Mouse (Mus musculus): ENCODE results near the gene Sycp1. TPM values are rescaled to one million over a fixed set of nuclear protein-coding genes. Genes with fewer than 3 reads are reported as not detected.
A peak's percentile ranks its signal among the peaks of the same experiment; 100 is the strongest.

Gene Sycp1
- polyA plus RNA-seq (2014; fragmentation: Nextera tagmentation; extraction: Ambion mirVana): not detected in 2 replicates

DNA sequence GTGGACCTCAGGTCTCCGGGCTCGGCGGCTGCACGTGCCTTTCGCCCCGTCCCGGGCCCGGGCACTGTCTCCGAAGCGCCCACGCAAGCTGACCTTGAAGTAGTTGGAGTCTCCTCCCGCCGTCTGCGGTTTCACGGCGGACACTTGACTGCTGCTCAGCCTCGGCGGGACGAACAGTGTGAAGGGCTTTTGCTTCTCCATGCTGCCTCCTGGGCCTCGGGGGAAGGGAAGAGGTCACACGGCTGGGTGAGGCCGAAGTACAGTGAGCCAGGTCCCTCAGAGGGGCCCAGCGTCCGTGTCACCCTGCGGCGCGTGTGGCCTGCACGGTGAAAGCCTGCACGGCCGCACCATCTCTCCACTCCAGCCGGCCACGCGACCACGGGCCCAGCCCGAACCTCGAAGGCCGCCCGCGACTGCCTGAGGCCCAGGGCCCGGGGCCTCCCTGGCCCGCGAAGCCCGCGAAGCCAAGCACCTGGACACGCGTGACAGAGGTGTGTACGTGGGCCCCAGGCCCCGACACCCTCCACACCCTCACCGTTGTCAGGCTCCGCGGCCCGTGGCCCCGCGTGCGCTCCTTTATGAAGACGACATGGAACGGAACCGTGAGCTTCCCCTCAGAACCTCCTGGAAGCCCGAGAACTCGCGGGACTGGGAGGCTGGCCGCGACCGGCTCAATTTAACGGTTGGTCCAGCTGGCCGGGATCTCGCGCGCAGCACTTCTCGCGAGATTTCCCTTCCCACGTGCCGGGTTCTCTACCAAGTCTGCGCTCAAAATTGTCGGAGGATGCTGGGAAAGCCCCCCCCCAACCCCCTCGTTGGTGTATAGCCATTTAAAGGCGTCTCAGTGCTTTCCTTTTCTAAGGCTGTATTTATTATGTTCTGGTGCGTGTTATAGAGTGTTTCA is at the start of gene Sycp1:
Gene Sycp1 (minus strand): TSS at position 650 of the 904 bp plus-strand sequence.
- no peak within 1 kb of the TSS for H3K9ac ChIP-seq (ENCODE audit: low read length)
- H3K36me3 ChIP-seq (ENCODE audit: control insufficient read depth, insufficient read depth, low read length): no peaks in the 10 kb centered on the region
- no peak for DNase-seq (ENCODE audit: low spot score, missing footprints)
- no peaks in the 10 kb centered on the region for H3K27me3 ChIP-seq (ENCODE audit: control insufficient read depth, insufficient read depth, low read length)
- H3K4me1 ChIP-seq (ENCODE audit: control insufficient read depth, insufficient read depth, low read length): no peaks in the 10 kb centered on the region
- H3K9me3 ChIP-seq (ENCODE audit: control insufficient read depth, low read length): peaks cover 5% of the 10 kb centered on the region; the same call in 1 of the 2 replicates
- no peak within 1 kb of the TSS for H3K27ac ChIP-seq (ENCODE audit: low read depth, low read length)
- no peak within 1 kb of the TSS for H3K4me2 ChIP-seq
- no peak within 1 kb of the TSS for H3K4me3 ChIP-seq (ENCODE audit: low read depth, low read length)
- ATAC-seq (ENCODE audit: low FRiP score): no peak
- 93% methylated on average over 78 of the region's 78 CpGs for WGBS

DNA sequence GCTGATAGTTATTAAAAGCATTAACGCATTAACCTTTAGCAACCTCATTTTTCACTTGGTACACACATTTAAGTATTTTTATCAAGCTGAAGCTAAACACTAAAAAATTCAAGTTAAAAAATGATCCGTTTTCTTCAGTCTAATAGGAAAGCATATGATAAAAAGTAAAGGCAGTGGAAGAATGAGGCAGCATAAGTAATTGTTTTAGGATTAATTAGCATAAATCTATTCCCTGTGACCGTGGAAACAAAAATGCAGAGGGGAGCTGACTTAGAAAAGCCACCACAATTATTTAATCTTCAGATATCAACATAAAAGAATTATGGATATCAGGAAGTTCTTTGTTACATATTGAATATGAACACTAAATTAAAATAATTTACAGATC is 44.4 kb upstream of the Sycp1 start:
- H3K4me1 ChIP-seq (ENCODE audit: control insufficient read depth, insufficient read depth, low read length): peaks cover 5% of the 10 kb centered on the region; the same call in 1 of the 2 replicates
- no peaks in the 10 kb centered on the region for H3K9me3 ChIP-seq (ENCODE audit: control insufficient read depth, low read length)
- 27% methylated on average over 3 of the region's 3 CpGs for WGBS
- H3K27ac ChIP-seq (ENCODE audit: low read depth, low read length): peak overlapping the region; percentile 69; the same call in 1 of the 2 replicates
- no peaks in the 10 kb centered on the region for H3K27me3 ChIP-seq (ENCODE audit: control insufficient read depth, insufficient read depth, low read length)
- H3K4me2 ChIP-seq: peak overlapping the region; percentile 39
- peak overlapping the region; percentile 53 for H3K9ac ChIP-seq (ENCODE audit: low read length)
- no peaks in the 10 kb centered on the region for H3K36me3 ChIP-seq (ENCODE audit: control insufficient read depth, insufficient read depth, low read length)
- 0 out of 2 replicates have a peak overlapping the region, but pooled peaks have one; percentile 5 for H3K4me3 ChIP-seq (ENCODE audit: low read depth, low read length)
- ATAC-seq (ENCODE audit: low FRiP score) (no peak), DNase-seq (ENCODE audit: low spot score, missing footprints) (peak; percentile 88)

DNA sequence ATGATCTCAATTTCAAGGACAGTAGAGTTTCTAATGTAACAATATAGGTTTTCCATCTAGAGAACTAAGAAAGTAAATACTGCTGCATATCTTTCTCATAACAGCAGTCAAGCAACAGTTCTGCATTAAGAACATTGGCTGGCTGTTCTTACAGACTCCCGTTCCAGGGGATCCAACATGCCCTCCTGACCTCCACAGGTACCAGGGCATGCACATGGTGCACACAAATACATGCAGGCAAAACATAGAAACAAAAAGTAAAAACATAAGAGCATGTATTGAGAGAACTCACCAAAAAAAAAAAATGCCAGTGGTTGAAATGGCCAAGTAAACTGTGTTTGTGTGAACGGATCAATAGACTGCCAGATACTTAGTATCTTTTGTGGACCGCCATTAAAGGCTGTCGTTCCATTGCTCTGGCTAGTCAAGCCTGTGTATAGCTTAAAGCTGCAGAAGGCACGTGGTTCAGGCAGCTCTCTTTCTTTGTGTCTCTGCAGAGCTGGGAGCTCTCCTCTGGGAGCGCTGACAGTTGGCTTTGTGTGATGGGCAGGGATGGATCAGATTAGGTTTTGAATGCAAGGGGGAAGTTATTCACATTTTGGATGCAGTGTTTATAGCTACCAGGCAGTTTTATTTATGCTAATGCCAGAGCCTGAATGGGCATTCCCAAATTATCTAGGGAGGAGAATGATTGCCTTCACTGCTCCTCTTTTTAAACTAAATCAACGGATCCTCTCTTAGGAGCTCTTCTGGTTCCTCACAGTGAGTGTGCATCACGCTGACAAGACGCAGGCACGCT is 43.8 kb upstream of the Sycp1 start:
- Histone ChIP-seq H3K4me1 (ENCODE audit: control insufficient read depth, insufficient read depth, low read length) (peaks cover 5% of the 10 kb centered on the region; the same call in 1 of the 2 replicates), H3K27me3 (ENCODE audit: control insufficient read depth, insufficient read depth, low read length) (no peaks in the 10 kb centered on the region), H3K27ac (ENCODE audit: low read depth, low read length) (peak overlapping the region; percentile 69), H3K4me2 (peak overlapping the region; percentile 39), H3K9ac (ENCODE audit: low read length) (peak overlapping the region; percentile 53), H3K4me3 (ENCODE audit: low read depth, low read length) (peak overlapping the region; percentile 5; the same call in 1 of the 2 replicates), H3K36me3 (ENCODE audit: control insufficient read depth, insufficient read depth, low read length) (no peaks in the 10 kb centered on the region), H3K9me3 (ENCODE audit: control insufficient read depth, low read length) (no peaks in the 10 kb centered on the region)
- WGBS: 9% methylated on average over 10 of the region's 10 CpGs
- ATAC-seq (ENCODE audit: low FRiP score) (peak; percentile 99), DNase-seq (ENCODE audit: low spot score, missing footprints) (peak; percentile 93)

DNA sequence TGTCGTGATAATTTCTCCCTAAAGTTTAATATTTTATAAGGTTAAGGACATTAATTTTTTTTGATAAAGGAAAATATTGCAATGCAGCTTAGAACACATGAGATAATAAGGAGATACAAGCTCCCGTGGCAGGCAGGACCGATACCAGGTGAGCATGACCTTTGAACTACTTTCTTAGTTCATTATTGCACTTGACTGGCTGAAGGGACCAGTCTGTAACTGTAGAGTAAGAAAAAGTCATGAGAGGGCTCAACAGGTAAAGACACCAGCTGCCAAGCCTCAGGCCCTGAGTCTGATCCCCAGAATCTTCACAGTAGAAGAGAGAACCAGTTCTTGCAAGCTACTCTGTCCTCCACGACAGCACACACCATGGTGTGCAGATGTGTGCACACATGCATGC is 41.0 kb upstream of the Sycp1 start:
- Histone ChIP-seq H3K27me3 (ENCODE audit: control insufficient read depth, insufficient read depth, low read length) (no peaks in the 10 kb centered on the region), H3K9me3 (ENCODE audit: control insufficient read depth, low read length) (no peaks in the 10 kb centered on the region), H3K4me2 (no peak overlapping the region), H3K27ac (ENCODE audit: low read depth, low read length) (no peak overlapping the region), H3K36me3 (ENCODE audit: control insufficient read depth, insufficient read depth, low read length) (no peaks in the 10 kb centered on the region), H3K4me3 (ENCODE audit: low read depth, low read length) (no peak overlapping the region), H3K4me1 (ENCODE audit: control insufficient read depth, insufficient read depth, low read length) (peaks cover 5% of the 10 kb centered on the region; the same call in 1 of the 2 replicates), H3K9ac (ENCODE audit: low read length) (no peak overlapping the region)
- DNase-seq (ENCODE audit: low spot score, missing footprints) (no peak), ATAC-seq (ENCODE audit: low FRiP score) (no peak)
- 84% methylated on average over 4 of the region's 4 CpGs for WGBS

DNA sequence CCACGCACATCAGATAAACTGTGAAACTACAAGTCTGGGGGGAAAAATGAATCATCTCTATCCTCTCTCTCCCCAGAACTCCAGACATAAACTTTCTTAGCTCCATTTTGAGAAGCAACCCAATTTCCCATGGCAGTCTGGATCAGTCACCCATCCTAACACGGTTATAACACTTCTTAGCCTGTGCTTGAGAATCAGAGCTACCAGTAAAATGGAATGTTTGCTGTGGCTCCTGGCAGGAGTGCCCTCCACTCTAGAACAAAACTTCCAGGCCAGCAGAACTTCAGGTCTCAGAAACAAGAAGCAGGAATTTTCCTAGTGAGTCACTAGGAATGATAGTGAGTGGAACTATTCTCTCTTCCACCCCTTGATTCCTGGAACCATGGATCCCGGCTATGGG is 34.6 kb upstream of the Sycp1 start:
- H3K36me3 ChIP-seq (ENCODE audit: control insufficient read depth, insufficient read depth, low read length): no peaks in the 10 kb centered on the region
- no peak for DNase-seq (ENCODE audit: low spot score, missing footprints)
- no peaks in the 10 kb centered on the region for H3K9me3 ChIP-seq (ENCODE audit: control insufficient read depth, low read length)
- ATAC-seq (ENCODE audit: low FRiP score): no peak
- no peak overlapping the region for H3K4me3 ChIP-seq (ENCODE audit: low read depth, low read length)
- H3K27me3 ChIP-seq (ENCODE audit: control insufficient read depth, insufficient read depth, low read length): no peaks in the 10 kb centered on the region
- H3K4me2 ChIP-seq: no peak overlapping the region
- no peak overlapping the region for H3K27ac ChIP-seq (ENCODE audit: low read depth, low read length)
- 86% methylated on average over 3 of the region's 3 CpGs for WGBS
- H3K9ac ChIP-seq (ENCODE audit: low read length): no peak overlapping the region
- H3K4me1 ChIP-seq (ENCODE audit: control insufficient read depth, insufficient read depth, low read length): peaks cover 6% of the 10 kb centered on the region

DNA sequence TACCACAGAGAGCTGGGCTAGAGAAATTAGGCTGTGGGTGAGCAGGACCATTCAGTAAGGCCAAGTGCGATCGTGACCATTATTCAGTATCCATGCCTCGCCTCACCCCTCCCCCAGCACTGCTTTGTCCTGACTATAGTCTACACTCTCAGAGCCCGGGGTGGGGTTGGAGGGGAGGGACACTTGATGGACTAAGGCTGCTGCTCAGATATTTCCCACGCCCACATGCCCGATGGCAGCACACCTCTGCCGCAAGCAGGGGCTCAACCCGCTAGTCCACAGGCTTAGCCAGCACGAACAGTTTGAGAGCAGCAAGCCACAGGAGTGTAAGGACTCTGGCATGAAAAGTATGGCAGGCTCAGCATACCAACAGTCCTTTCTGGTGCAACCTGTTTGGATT is 34.2 kb upstream of the Sycp1 start:
- Histone ChIP-seq H3K9me3 (ENCODE audit: control insufficient read depth, low read length) (no peaks in the 10 kb centered on the region), H3K4me2 (no peak overlapping the region; the same call in 1 of the 2 replicates), H3K36me3 (ENCODE audit: control insufficient read depth, insufficient read depth, low read length) (no peaks in the 10 kb centered on the region), H3K4me1 (ENCODE audit: control insufficient read depth, insufficient read depth, low read length) (peaks cover 6% of the 10 kb centered on the region), H3K9ac (ENCODE audit: low read length) (peak overlapping the region; percentile 32; the same call in 1 of the 2 replicates), H3K27me3 (ENCODE audit: control insufficient read depth, insufficient read depth, low read length) (no peaks in the 10 kb centered on the region), H3K27ac (ENCODE audit: low read depth, low read length) (no peak overlapping the region; the same call in 1 of the 2 replicates), H3K4me3 (ENCODE audit: low read depth, low read length) (no peak overlapping the region)
- ATAC-seq (ENCODE audit: low FRiP score): peak; percentile 90
- DNase-seq (ENCODE audit: low spot score, missing footprints): peak; percentile 90
- 64% methylated on average over 9 of the region's 9 CpGs for WGBS

DNA sequence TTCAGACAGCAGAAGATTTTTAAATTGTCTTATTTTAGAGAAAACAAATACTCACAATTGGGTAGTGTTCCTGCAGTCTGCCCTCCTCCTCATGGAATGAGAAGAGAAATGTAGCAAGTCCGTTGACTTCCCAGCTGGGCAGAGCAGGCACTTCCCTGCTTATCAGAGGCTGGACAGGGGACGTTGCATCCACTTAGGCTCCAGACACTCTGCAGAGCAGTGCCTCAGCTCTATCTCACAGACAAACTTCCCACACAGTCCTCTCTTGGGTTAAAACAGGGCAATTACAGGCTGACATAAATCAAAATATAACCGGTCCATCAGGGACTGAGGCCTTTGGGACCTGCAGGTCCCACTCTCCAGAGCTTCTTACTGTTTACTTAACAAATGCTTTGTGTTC is 28.1 kb upstream of the Sycp1 start, which contains the start of gene Nr1h5:
Gene Nr1h5 (minus strand): TSS at position 101 of the 400 bp plus-strand sequence.
- H3K27me3 ChIP-seq (ENCODE audit: control insufficient read depth, insufficient read depth, low read length): no peaks in the 10 kb centered on the region
- H3K9me3 ChIP-seq (ENCODE audit: control insufficient read depth, low read length): no peaks in the 10 kb centered on the region
- DNase-seq (ENCODE audit: low spot score, missing footprints) (no peak), ATAC-seq (ENCODE audit: low FRiP score) (no peak)
- H3K36me3 ChIP-seq (ENCODE audit: control insufficient read depth, insufficient read depth, low read length): no peaks in the 10 kb centered on the region
- H3K4me1 ChIP-seq (ENCODE audit: control insufficient read depth, insufficient read depth, low read length): no peaks in the 10 kb centered on the region
- H3K4me2 ChIP-seq: no peak within 1 kb of the TSS
- WGBS: 66% methylated on average over 3 of the region's 3 CpGs
- no peak within 1 kb of the TSS for H3K9ac ChIP-seq (ENCODE audit: low read length)
- H3K4me3 ChIP-seq (ENCODE audit: low read depth, low read length): no peak within 1 kb of the TSS
- H3K27ac ChIP-seq (ENCODE audit: low read depth, low read length): no peak within 1 kb of the TSS

DNA sequence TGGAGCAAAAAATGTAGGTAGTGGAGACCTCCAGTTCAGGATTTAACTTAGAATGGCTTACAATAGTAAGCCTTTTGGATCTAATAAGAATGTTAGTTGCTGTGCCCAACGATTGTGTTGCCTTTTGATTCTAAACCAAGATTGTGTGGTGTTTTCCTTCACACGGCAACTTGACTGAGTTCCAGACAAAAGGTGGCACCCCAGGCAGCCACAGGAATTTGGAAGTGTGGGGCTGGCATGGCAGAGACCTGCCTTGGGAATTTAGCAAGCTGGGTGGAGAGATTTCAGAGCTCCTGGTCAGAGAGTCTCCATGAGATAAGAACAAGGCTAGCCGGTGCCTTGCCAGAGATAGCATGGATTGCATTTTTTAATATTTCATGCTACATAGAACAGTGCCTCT is 19.7 kb upstream of the Sycp1 start:
- Histone ChIP-seq H3K27ac (ENCODE audit: low read depth, low read length) (no peak overlapping the region), H3K36me3 (ENCODE audit: control insufficient read depth, insufficient read depth, low read length) (no peaks in the 10 kb centered on the region), H3K9me3 (ENCODE audit: control insufficient read depth, low read length) (no peaks in the 10 kb centered on the region), H3K9ac (ENCODE audit: low read length) (no peak overlapping the region), H3K4me2 (no peak overlapping the region), H3K4me3 (ENCODE audit: low read depth, low read length) (no peak overlapping the region), H3K27me3 (ENCODE audit: control insufficient read depth, insufficient read depth, low read length) (no peaks in the 10 kb centered on the region), H3K4me1 (ENCODE audit: control insufficient read depth, insufficient read depth, low read length) (no peaks in the 10 kb centered on the region)
- whole genome bisulfite sequencing: 67% methylated on average over 3 of the region's 3 CpGs
- ATAC-seq (ENCODE audit: low FRiP score): no peak
- no peak for DNase-seq (ENCODE audit: low spot score, missing footprints)
